Mouse (Mus musculus) CH12.LX (cell line): Measurements from ENCODE around the gene Ubl5. TPM values are rescaled to one million over a fixed set of nuclear protein-coding genes. Genes with fewer than 3 reads are reported as not detected.

Experiments used
- DNase-seq: peaks from one replicate; pipeline ENCODE4 v3.0.0-alpha.2; 2013; ENCODE audit errors: extremely low read depth
- H3K27ac ChIP-seq: 2 replicates; pipeline ENCODE4 v1.5.1; 2012; ENCODE audit warnings: low read depth, mild to moderate bottlenecking, control low read depth, moderate library complexity; ENCODE audit not compliant: insufficient read depth
- H3K27me3 ChIP-seq: replicated peaks from 2 replicates; pipeline ENCODE3; 2012; ENCODE audit warnings: inconsistent platforms
- H3K36me3 ChIP-seq, 2 experiments: replicated peaks in 1 of 2; 2 replicates each; pipeline versions ENCODE3 to v1.6.1; 2012; ENCODE audit warnings: inconsistent platforms in 1 of 2, low read length in 1 of 2, mild to moderate bottlenecking in 1 of 2, mixed read lengths in 1 of 2, moderate library complexity in 1 of 2; ENCODE audit not compliant: control insufficient read depth in 1 of 2, insufficient read depth in 1 of 2
- H3K4me1 ChIP-seq, 2 experiments: 2 replicates each; pipeline ENCODE4 v1.6.1; 2012; ENCODE audit warnings: inconsistent platforms in 1 of 2, moderate library complexity in 1 of 2; ENCODE audit not compliant: insufficient read depth in 2 of 2, control insufficient read depth in 1 of 2
- H3K4me2 ChIP-seq: 2 replicates; pipeline ENCODE4 v1.6.1; 2012; ENCODE audit warnings: low read depth, mild to moderate bottlenecking, control low read depth; ENCODE audit not compliant: poor library complexity, insufficient read depth, severe bottlenecking
- H3K4me3 ChIP-seq, 3 experiments: fragments of 150-350 bp in 1 of 3; sonication (generic) in 1 of 3; replicated peaks in 1 of 3; 2 replicates each; pipeline versions ENCODE3 to v1.5.1; 2011 to 2012; ENCODE audit warnings: low read depth in 2 of 3, low read length in 2 of 3, mild to moderate bottlenecking in 2 of 3, moderate library complexity in 2 of 3, control low read depth in 1 of 3, improper control_type of control experiment in 1 of 3, inconsistent platforms in 1 of 3, mixed read lengths in 1 of 3; ENCODE audit not compliant: poor library complexity in 1 of 3
- H3K79me2 ChIP-seq: replicated peaks from 2 replicates; pipeline ENCODE4 v1.6.1; 2012; ENCODE audit warnings: mild to moderate bottlenecking, moderate library complexity; ENCODE audit not compliant: control insufficient read depth, poor library complexity, insufficient read depth, severe bottlenecking; ENCODE audit errors: extremely low read depth
- H3K9ac ChIP-seq: 2 replicates; pipeline ENCODE4 v1.6.1; 2012; ENCODE audit warnings: low read depth, mild to moderate bottlenecking, control low read depth, moderate library complexity; ENCODE audit not compliant: insufficient read depth
- H3K9me3 ChIP-seq: replicated peaks from 2 replicates; pipeline ENCODE3; 2012; ENCODE audit warnings: low read length, inconsistent platforms, mixed read lengths
- CTCF ChIP-seq, 2 experiments: IDR thresholded peaks in 1 of 2; conservative IDR thresholded peaks in 1 of 2; 2 replicates each; pipeline ENCODE4 v1.5.1; 2011 to 2012; ENCODE audit warnings: low read depth in 2 of 2, low read length in 2 of 2, improper control_type of control experiment in 1 of 2, inconsistent platforms in 1 of 2, mild to moderate bottlenecking in 1 of 2, moderate library complexity in 1 of 2
- E2F4 ChIP-seq: IDR thresholded peaks from 2 replicates; pipeline ENCODE4 v1.6.1; 2011; ENCODE audit warnings: low read depth, low read length, improper control_type of control experiment; ENCODE audit not compliant: insufficient replicate concordance
- ELF1 ChIP-seq: IDR thresholded peaks from 2 replicates; pipeline ENCODE4 v1.6.1; 2014; ENCODE audit warnings: low read depth, mild to moderate bottlenecking, inconsistent platforms, low read length, improper control_type of control experiment
- EP300 ChIP-seq: IDR thresholded peaks from 2 replicates; pipeline ENCODE4 v1.6.1; 2011; ENCODE audit warnings: low read length, improper control_type of control experiment
- IRF4 ChIP-seq: IDR thresholded peaks from 2 replicates; pipeline ENCODE4 v1.6.1; 2014; ENCODE audit warnings: low read depth, mild to moderate bottlenecking, inconsistent platforms, low read length, improper control_type of control experiment
- JUN ChIP-seq: IDR thresholded peaks from 2 replicates; pipeline ENCODE4 v1.6.1; 2011; ENCODE audit warnings: low read depth, mild to moderate bottlenecking, low read length, improper control_type of control experiment, moderate library complexity; ENCODE audit not compliant: insufficient read depth
- JUND ChIP-seq: conservative IDR thresholded peaks from 2 replicates; pipeline ENCODE4 v1.6.1; 2011; ENCODE audit warnings: low read depth, low read length, improper control_type of control experiment
- MEF2A ChIP-seq: IDR thresholded peaks from 2 replicates; pipeline ENCODE4 v1.6.1; 2014; ENCODE audit warnings: low read depth, mild to moderate bottlenecking, inconsistent platforms, low read length, improper control_type of control experiment, borderline replicate concordance
- MXI1 ChIP-seq: IDR thresholded peaks from 2 replicates; pipeline ENCODE4 v1.6.1; 2011; ENCODE audit warnings: mild to moderate bottlenecking, low read depth, low read length, improper control_type of control experiment
- MYC ChIP-seq: IDR thresholded peaks from 2 replicates; pipeline ENCODE4 v1.6.1; 2011; ENCODE audit warnings: low read depth, mild to moderate bottlenecking, improper control_type of control experiment, low read length
- NELFE ChIP-seq: IDR thresholded peaks from 2 replicates; pipeline ENCODE4 v1.6.1; 2011; ENCODE audit warnings: low read depth, low read length, improper control_type of control experiment
- NRF1 ChIP-seq: IDR thresholded peaks from 2 replicates; pipeline ENCODE4 v1.6.1; 2014; ENCODE audit warnings: low read depth, mild to moderate bottlenecking, inconsistent platforms, low read length, improper control_type of control experiment, moderate library complexity
- PAX5 ChIP-seq: IDR thresholded peaks from 2 replicates; pipeline ENCODE4 v1.6.1; 2012; ENCODE audit warnings: low read length, inconsistent platforms, mixed read lengths
- POLR2A ChIP-seq: IDR thresholded peaks from 2 replicates; pipeline ENCODE4 v1.6.1; 2011; ENCODE audit warnings: low read depth, mild to moderate bottlenecking, improper control_type of control experiment, low read length
- POLR2AphosphoS2 ChIP-seq: IDR thresholded peaks from 2 replicates; pipeline ENCODE4 v1.6.1; 2011; ENCODE audit warnings: low read depth, low read length, improper control_type of control experiment
- RAD21 ChIP-seq: IDR thresholded peaks from 2 replicates; pipeline ENCODE4 v1.6.1; 2011; ENCODE audit warnings: low read depth, mild to moderate bottlenecking, low read length, improper control_type of control experiment, moderate library complexity
- RCOR1 ChIP-seq: conservative IDR thresholded peaks from 2 replicates; pipeline ENCODE4 v1.6.1; 2012; ENCODE audit warnings: low read depth, mild to moderate bottlenecking, inconsistent platforms, low read length, improper control_type of control experiment
- SIN3A ChIP-seq: IDR thresholded peaks from 2 replicates; pipeline ENCODE4 v1.6.1; 2012; ENCODE audit warnings: low read length, improper control_type of control experiment, inconsistent platforms
- SMC3 ChIP-seq: IDR thresholded peaks from 2 replicates; pipeline ENCODE4 v1.6.1; 2011; ENCODE audit warnings: low read depth, low read length, improper control_type of control experiment
- TBP ChIP-seq: conservative IDR thresholded peaks from 2 replicates; pipeline ENCODE4 v1.6.1; 2011; ENCODE audit warnings: low read depth, low read length, improper control_type of control experiment
- USF2 ChIP-seq: conservative IDR thresholded peaks from 2 replicates; pipeline ENCODE4 v1.6.1; 2011; ENCODE audit warnings: low read depth, low read length, improper control_type of control experiment
- ZMIZ1 ChIP-seq: IDR thresholded peaks from 2 replicates; pipeline ENCODE4 v1.6.1; 2012; ENCODE audit warnings: low read depth, mild to moderate bottlenecking, inconsistent platforms, low read length, improper control_type of control experiment
- ZNF384 ChIP-seq: IDR thresholded peaks from 2 replicates; pipeline ENCODE4 v1.6.1; 2012; ENCODE audit warnings: low read depth, low read length, improper control_type of control experiment, inconsistent platforms
- dilution Hi-C: fragments of 300-500 bp; cut with MboI; formaldehyde crosslinking; loops from 2 replicates; pipeline ENCODE4 v1.14.3; 2020; ENCODE audit warnings: low sequenced_read_pairs; ENCODE audit not compliant: extremely low pct_unique_long_range_greater_than_20kb, extremely low pct_ligation_motif_present
- in situ Hi-C: fragments of 300-500 bp; cut with MboI; formaldehyde crosslinking; loops from 3 replicates; pipeline ENCODE4 v1.14.3; 2019; ENCODE audit warnings: low sequenced_read_pairs, low pct_ligation_motif_present, low pct_unique_long_range_greater_than_20kb, mixed read lengths
- polyA plus RNA-seq: library from polyadenylated mRNA; unstranded; fragments of >175 nt; gene quantifications from 2 replicates; pipeline ENCODE4 v1.2.1, GENCODE M21; 2012; ENCODE audit warnings: low read depth; ENCODE audit not compliant: insufficient read length
- total RNA-seq, 2 experiments: library from RNA; depleted of rRNA; stranded (reverse); fragments of 300-350 nt in 1 of 2; fragments of >200 nt in 1 of 2; gene quantifications; 2 replicates each; pipeline ENCODE4 v1.2.3; 2012 to 2014

The Ubl5 gene
- total RNA-seq (2012; rRNA removed) (264 and 291 TPM in 2 replicates), total RNA-seq (2014; rRNA removed) (134 and 155 TPM in 2 replicates), polyA plus RNA-seq (264 and 328 TPM in 2 replicates)

DNA sequence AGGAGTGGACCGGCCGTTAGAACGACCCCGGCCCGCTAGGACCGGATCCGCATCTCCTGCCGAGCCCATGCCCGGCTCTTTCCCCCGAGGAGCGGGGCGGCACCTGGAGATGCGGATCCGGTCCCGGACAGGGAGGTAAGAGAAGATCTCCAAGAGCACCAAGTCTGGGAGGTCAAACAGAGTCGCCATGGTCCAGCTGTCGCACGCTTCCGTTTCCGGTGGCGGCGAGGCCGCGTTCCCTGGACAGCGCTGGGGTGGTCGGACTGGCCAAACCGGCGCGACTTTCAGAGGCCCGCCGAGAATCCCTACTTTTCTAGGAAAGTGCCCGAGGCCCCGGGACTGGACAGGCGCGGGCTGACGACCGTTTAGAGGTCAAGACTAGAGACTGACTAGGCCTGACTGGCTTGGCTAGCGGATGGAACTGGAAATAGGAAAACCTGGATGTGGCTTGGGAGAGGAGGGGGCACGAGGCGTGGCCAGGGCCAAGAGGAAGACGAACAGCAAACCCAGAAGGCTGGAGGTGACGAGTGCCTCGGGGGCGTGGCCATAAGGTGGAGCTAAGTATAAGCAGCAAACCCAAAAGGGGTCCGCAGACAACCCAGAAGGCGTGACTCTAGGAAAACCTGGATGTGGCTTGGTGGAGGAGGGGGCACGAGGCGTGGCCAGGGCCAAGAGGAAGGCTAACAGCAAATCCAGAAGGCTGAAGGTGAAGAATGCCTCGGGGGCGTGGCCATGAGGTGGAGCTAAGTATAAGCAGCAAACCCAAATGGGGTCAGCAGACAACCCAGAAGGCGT lies at the start of gene Ubl5:
Gene Ubl5 (plus strand): TSS at position 778 of the 795 bp plus-strand sequence.
- peak within 1 kb of the TSS; percentile 65 for H3K9ac ChIP-seq
- H3K27ac ChIP-seq, result no peak within 1 kb of the TSS
- no peaks in the 10 kb centered on the region for H3K27me3 ChIP-seq
- TF ChIP-seq ZNF384 (no peak), POLR2A (no peak), E2F4 (no peak), CTCF (conservative IDR thresholded peaks at IDR 0.05 in 1 of 2, IDR thresholded peaks at IDR 0.05 in 1 of 2; ENCODE audit: low read depth in 2 of 2, low read length in 2 of 2) (no peak), ZMIZ1 (no peak), RCOR1 (no peak), USF2 (no peak), JUND (no peak), NRF1 (no peak), MXI1 (no peak; the same call in 1 of the 2 replicates), NELFE (no peak), ELF1 (peak; percentile 26; the same call in 1 of the 2 replicates), EP300 (no peak), PAX5 (no peak), JUN (no peak), SIN3A (peak; percentile 35; the same call in 1 of the 2 replicates), RAD21 (no peak), IRF4 (0 out of 2 replicates have a peak, but pooled peaks have one; percentile 3), SMC3 (no peak)
- peak within 1 kb of the TSS; percentile 99 for H3K4me2 ChIP-seq
- DNase-seq, result peak; percentile 82
- in situ Hi-C loops, result no loop called here
- peaks cover 26 to 50% of the 10 kb centered on the region in 2 experiments for H3K36me3 ChIP-seq
- H3K4me1 ChIP-seq, result peaks cover 0 to 34% of the 10 kb centered on the region in 2 experiments; a peak in 2 of 4 replicates
- dilution Hi-C loops, result no loop called here
- H3K4me3 ChIP-seq, result peak within 1 kb of the TSS; percentile 80 to 88 (median 84)
- peaks cover 49% of the 10 kb centered on the region for H3K79me2 ChIP-seq
- no peaks in the 10 kb centered on the region for H3K9me3 ChIP-seq

DNA sequence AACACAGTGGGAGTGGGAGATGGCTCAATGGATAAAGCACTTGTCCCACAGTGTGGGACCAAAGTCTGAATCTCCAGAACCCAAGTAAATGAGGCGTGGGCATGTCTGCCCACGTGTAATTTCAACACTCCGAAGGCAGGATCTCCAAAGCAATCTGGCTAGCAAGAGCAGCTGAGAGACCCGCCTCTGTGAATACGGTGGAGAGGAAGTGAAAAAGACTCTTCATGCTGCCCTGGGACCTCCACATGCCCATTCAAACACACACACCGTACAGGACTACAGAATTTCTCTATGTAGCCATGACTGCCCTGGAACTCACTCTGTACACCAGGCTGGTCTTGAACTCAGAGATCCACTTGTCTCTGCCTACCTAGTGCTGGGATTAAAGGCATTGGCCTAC lies 41.4 kb upstream of the Ubl5 start:
- TF ChIP-seq TBP (no peak), POLR2AphosphoS2 (no peak), IRF4 (peak; percentile 46; the same call in 1 of the 2 replicates), MYC (0 out of 2 replicates have a peak, but pooled peaks have one; percentile 11), MEF2A (no peak)
- in situ Hi-C loops, result no loop called here
- no peaks in the 10 kb centered on the region for H3K79me2 ChIP-seq
- H3K4me2 ChIP-seq, result no peak overlapping the region
- dilution Hi-C loops, result no loop called here
- peaks cover 0 to 4% of the 10 kb centered on the region in 2 experiments for H3K36me3 ChIP-seq
- no peak overlapping the region for H3K9ac ChIP-seq
- H3K9me3 ChIP-seq, result no peaks in the 10 kb centered on the region
- peaks cover 3 to 16% of the 10 kb centered on the region in 2 experiments; a peak in 2 of 4 replicates for H3K4me1 ChIP-seq
- H3K4me3 ChIP-seq, result no peak overlapping the region
- H3K27ac ChIP-seq, result no peak overlapping the region
- no peaks in the 10 kb centered on the region for H3K27me3 ChIP-seq
- DNase-seq, result no peak
